Mouse (Mus musculus) thymus, postnatal 0 days (tissue): ENCODE data around the gene Ppp1r16b. TPM values are rescaled to one million over a fixed set of nuclear protein-coding genes. Genes with fewer than 3 reads are reported as not detected.

ENCODE experiments used
- microRNA counts: library from miRNA; unstranded; fragments of <30 nt; microRNA quantifications from one replicate; lab custom pipeline; 2015
- microRNA-seq: library from miRNA; unstranded; fragments of <30 nt; microRNA quantifications from one replicate; pipeline ENCODE4, GENCODE M21; 2016; ENCODE audit warnings: borderline number of aligned reads
- polyA plus RNA-seq: library from polyadenylated mRNA; unstranded; fragments of >200 nt; fragmentation: Nextera tagmentation; extraction: Ambion mirVana; gene quantifications from 2 replicates; pipeline ENCODE4 v1.2.1, GENCODE M21; 2015

The Ppp1r16b gene
- polyA plus RNA-seq, 1 experiment from 2014 or later, result 58.3 TPM

MicroRNAs encoded within 50 kb of the gene (microRNA counts, 519-probe panel; counts per million panel counts)
- microRNA mmu-miR-3474 (lab: Ali Mortazavi, UCI), result 473 counts per million, percentile 71 among the panel's probes with 10 or more counts

Small RNA genes lying within 50 kb of the gene (microRNA-seq; reads per million reads assigned to microRNA genes)
- gene Gm26141 (not detected), gene Mir3474 (3.7 reads per million)

Other genes with a start within 250 kb of the Ppp1r16b start
- 0.22 and 1.2 TPM in 2 replicates for gene Adig, start 162.8 kb upstream of the Ppp1r16b start, polyA plus RNA-seq
- gene Arhgap40, start 152.6 kb upstream of the Ppp1r16b start, polyA plus RNA-seq, result 0.10 TPM in 1 of 2 replicates, not detected in the other
- not detected in 2 replicates for gene Slc32a1, start 54.6 kb upstream of the Ppp1r16b start, polyA plus RNA-seq
- 16.1 and 18.4 TPM in 2 replicates for gene Actr5, start 40.5 kb upstream of the Ppp1r16b start, polyA plus RNA-seq
- 18.7 and 19.8 TPM in 2 replicates for gene Fam83d, start 102.7 kb downstream of the Ppp1r16b start, polyA plus RNA-seq
- 9.3 and 11.1 TPM in 2 replicates for gene Dhx35, start 129.4 kb downstream of the Ppp1r16b start, polyA plus RNA-seq